In genomic region chr15:77969940-77970469, GRCm38 (mm10) we compare ENCODE assay signal across 8 mouse cellular contexts. TPM values are rescaled to one million over a fixed set of nuclear protein-coding genes. Genes with fewer than 3 reads are reported as not detected.
DNase-seq lines count a peak whose midpoint lies in the region; ATAC-seq and TF ChIP-seq lines count a peak whose summit lies in the region.

No protein-coding gene starts in this region.

- H3K27me3 ChIP-seq in heart, embryonic 15.5 days = no peaks in the 10 kb centered on the region
- no peaks in the 10 kb centered on the region for H3K27me3 ChIP-seq in MEL (ENCODE audit: control insufficient read depth in 1 of 2, insufficient read depth in 2 of 2, low read length in 2 of 2)
- no peaks in the 10 kb centered on the region for H3K27me3 ChIP-seq in hindbrain, embryonic 10.5 days (ENCODE audit: insufficient read depth, poor library complexity, severe bottlenecking)
- no peaks in the 10 kb centered on the region for H3K27me3 ChIP-seq in midbrain, embryonic 12.5 days

- no peak for DNase-seq in heart, adult 8-10 months (ENCODE audit: low spot score)
- DNase-seq in MEL (ENCODE audit: low read depth, low spot score) = no peak
- no peak for DNase-seq in hindbrain, embryonic 10.5 days (ENCODE audit: low spot score)
- DNase-seq in thymus, adult 18-20 months = no peak
- DNase-seq in adrenal gland, postnatal 10 days = no peak
- DNase-seq in left cerebral cortex, postnatal 36 days (ENCODE audit: low spot score in 2 of 2) = no peak

- no peak; the same call in 1 of the 2 replicates for ATAC-seq in heart, embryonic 15.5 days (replicated peaks; ENCODE audit: insufficient number of reproducible peaks, insufficient read depth, low FRiP score, low read depth)
- ATAC-seq in midbrain, embryonic 12.5 days (ENCODE audit: low FRiP score, low read depth) = 0 out of 2 replicates have a peak, but pooled peaks have one; percentile 7

- H3K4me3 ChIP-seq in heart, embryonic 15.5 days = peak overlapping the region; percentile 77
- H3K4me3 ChIP-seq in MEL (ENCODE audit: control insufficient read depth in 1 of 2, insufficient read depth in 1 of 2, low read depth in 2 of 2, low read length in 2 of 2) = peak overlapping the region; percentile 81 to 88
- H3K4me3 ChIP-seq in hindbrain, embryonic 10.5 days = peak overlapping the region; percentile 92
- H3K4me3 ChIP-seq in midbrain, embryonic 12.5 days = peak overlapping the region; percentile 97

- no peak for TF ChIP-seq POLR2A in MEL (IDR thresholded peaks at IDR 0.05; ENCODE audit: control insufficient read depth in 1 of 2, insufficient read depth in 1 of 2, low read depth in 1 of 2, low read length in 2 of 2, poor library complexity in 1 of 2)

- peaks cover 32% of the 10 kb centered on the region for H3K79me2 ChIP-seq in MEL (ENCODE audit: control insufficient read depth, insufficient read depth, low read length, poor library complexity)

- WGBS in heart, embryonic 15.5 days = under 1% methylated on average over 15 of the region's 15 CpGs
- 3% methylated on average over 15 of the region's 15 CpGs for WGBS in hindbrain, embryonic 10.5 days
- WGBS in midbrain, embryonic 12.5 days = 3% methylated on average over 15 of the region's 15 CpGs

- H3K9ac ChIP-seq in heart, embryonic 15.5 days = peak overlapping the region; percentile 85
- H3K9ac ChIP-seq in MEL (ENCODE audit: control insufficient read depth, low read depth, low read length, poor library complexity, severe bottlenecking) = peak overlapping the region; percentile 84
- peak overlapping the region; percentile 96 for H3K9ac ChIP-seq in midbrain, embryonic 12.5 days (replicated peaks)

- no peak for TF ChIP-seq EP300 in MEL (IDR thresholded peaks at IDR 0.05; ENCODE audit: low read depth in 1 of 2, low read length in 2 of 2)

- intact Hi-C loops in left cerebral cortex, postnatal 36 days (cut with DNase I) = loop anchor here (10.0 kb wide), 2 partner anchors 365 to 465 kb away; no protein-coding TSS in a partner anchor

- TF ChIP-seq RAD21 in MEL (IDR thresholded peaks at IDR 0.05; ENCODE audit: low read depth, low read length) = no peak

- H3K27ac ChIP-seq in heart, embryonic 15.5 days = peak overlapping the region; percentile 97
- H3K27ac ChIP-seq in MEL (ENCODE audit: control insufficient read depth, low read depth, low read length) = peak overlapping the region; percentile 99
- peak overlapping the region; percentile 99 for H3K27ac ChIP-seq in hindbrain, embryonic 10.5 days
- peak overlapping the region; percentile 99 for H3K27ac ChIP-seq in midbrain, embryonic 12.5 days (replicated peaks)

- no peaks in the 10 kb centered on the region for H3K9me3 ChIP-seq in heart, embryonic 15.5 days (replicated peaks)
- H3K9me3 ChIP-seq in MEL (replicated peaks; ENCODE audit: insufficient read depth, low read length) = no peaks in the 10 kb centered on the region
- no peaks in the 10 kb centered on the region for H3K9me3 ChIP-seq in hindbrain, embryonic 10.5 days
- no peaks in the 10 kb centered on the region for H3K9me3 ChIP-seq in midbrain, embryonic 12.5 days

- peak overlapping the region; percentile 78 for H3K4me2 ChIP-seq in heart, embryonic 15.5 days
- H3K4me2 ChIP-seq in midbrain, embryonic 12.5 days (replicated peaks) = peak overlapping the region; percentile 97

- H3K4me1 ChIP-seq in heart, embryonic 15.5 days (replicated peaks) = peaks cover 16% of the 10 kb centered on the region
- H3K4me1 ChIP-seq in MEL (ENCODE audit: control insufficient read depth in 1 of 2, insufficient read depth in 2 of 2, low read length in 2 of 2) = peaks cover 5 to 39% of the 10 kb centered on the region in 2 experiments
- peaks cover 27% of the 10 kb centered on the region for H3K4me1 ChIP-seq in hindbrain, embryonic 10.5 days (replicated peaks)
- H3K4me1 ChIP-seq in midbrain, embryonic 12.5 days = peaks cover 18% of the 10 kb centered on the region

- no peak for TF ChIP-seq CTCF in MEL (IDR thresholded peaks at IDR 0.05 in 2 of 3, conservative IDR thresholded peaks at IDR 0.05 in 1 of 3; ENCODE audit: control insufficient read depth in 1 of 3, insufficient read depth in 1 of 3, low read depth in 2 of 3, low read length in 3 of 3, poor library complexity in 1 of 3, severe bottlenecking in 1 of 3)

- peaks cover 35% of the 10 kb centered on the region for H3K36me3 ChIP-seq in heart, embryonic 15.5 days
- H3K36me3 ChIP-seq in MEL (ENCODE audit: control insufficient read depth in 1 of 2, insufficient read depth in 2 of 2, low read length in 2 of 2) = peaks cover 14 to 42% of the 10 kb centered on the region in 2 experiments
- peaks cover 40% of the 10 kb centered on the region for H3K36me3 ChIP-seq in hindbrain, embryonic 10.5 days
- peaks cover 36% of the 10 kb centered on the region for H3K36me3 ChIP-seq in midbrain, embryonic 12.5 days

TF ChIP-seq in MEL, 35 proteins besides CTCF, POLR2A, EP300 and RAD21:
- TF ChIP-seq ZNF384 (IDR thresholded peaks at IDR 0.05; ENCODE audit: low read depth, low read length) (no peak), ZKSCAN1 (IDR thresholded peaks at IDR 0.05; ENCODE audit: low read depth, low read length) (no peak), ELF1 (IDR thresholded peaks at IDR 0.05; ENCODE audit: low read depth, low read length) (no peak), RCOR1 (IDR thresholded peaks at IDR 0.05; ENCODE audit: low read depth, low read length) (no peak), JUND (IDR thresholded peaks at IDR 0.05; ENCODE audit: low read depth, low read length) (no peak), SIN3A (IDR thresholded peaks at IDR 0.05; ENCODE audit: low read length) (0 out of 2 replicates have a peak, but pooled peaks have one; percentile 26), USF1 (IDR thresholded peaks at IDR 0.05; ENCODE audit: low read depth, low read length) (no peak), POLR2AphosphoS2 (IDR thresholded peaks at IDR 0.05; ENCODE audit: low read length) (peak; percentile 25; the same call in 1 of the 2 replicates), ZC3H11A (IDR thresholded peaks at IDR 0.05; ENCODE audit: low read depth, low read length) (no peak), GATA1 (IDR thresholded peaks at IDR 0.05; ENCODE audit: low read depth, low read length) (no peak), CHD1 (IDR thresholded peaks at IDR 0.05; ENCODE audit: low read depth, low read length) (no peak), TAL1 (IDR thresholded peaks at IDR 0.05; ENCODE audit: low read length) (no peak), MAZ (IDR thresholded peaks at IDR 0.05; ENCODE audit: low read depth, low read length) (no peak)

RNA-seq across cellular contexts. Expression of gene Eif3d, which starts 0.6 kb away (rescaled TPM):
- 108 and 130 TPM in 2 replicates for polyA plus RNA-seq in heart, embryonic 15.5 days (2015; fragmentation: Nextera tagmentation; extraction: Ambion mirVana)
- 10 to 100 TPM; 56.3 to 67.2 (median 63.3) TPM for total RNA-seq in heart, adult 8-10 months (2022)
- 507 and 521 TPM in 2 replicates for total RNA-seq in MEL (2012; rRNA removed)
- polyA plus RNA-seq in MEL (2012; ENCODE audit: insufficient read depth in 1 of 2, insufficient read length in 2 of 2, low read depth in 1 of 2, low replicate concordance in 2 of 2, missing spikeins in 1 of 2) = 100 to 1,000 TPM; 619 to 738 TPM
- 241 and 255 TPM in 2 replicates for polyA plus RNA-seq in hindbrain, embryonic 10.5 days (2016; fragmentation: Nextera tagmentation; extraction: Ambion mirVana)
- polyA plus RNA-seq in midbrain, embryonic 12.5 days (2016; fragmentation: Nextera tagmentation; extraction: Ambion mirVana) = 219 and 233 TPM in 2 replicates
- total RNA-seq in adrenal gland, postnatal 10 days (2021) = 100 to 1,000 TPM; 147 to 154 TPM
- total RNA-seq in left cerebral cortex, postnatal 36 days (2021) = 100 to 1,000 TPM in 1 of 2 experiments, 10 to 100 TPM in 1; 94.5 to 104 TPM

RNA-seq across cellular contexts. Expression of gene Foxred2, which starts 13.5 kb away (rescaled TPM):
- 0.48 and 1.2 TPM in 2 replicates for polyA plus RNA-seq in heart, embryonic 15.5 days (2015; fragmentation: Nextera tagmentation; extraction: Ambion mirVana)
- under 1 TPM; 0.27 to 0.53 (median 0.39) TPM for total RNA-seq in heart, adult 8-10 months (2022)
- 6.3 and 9.9 TPM in 2 replicates for total RNA-seq in MEL (2012; rRNA removed)
- 10 to 100 TPM in 1 of 2 experiments, not detected in 1; 12.2 TPM for polyA plus RNA-seq in MEL (2012; ENCODE audit: insufficient read depth in 1 of 2, insufficient read length in 2 of 2, low read depth in 1 of 2, low replicate concordance in 2 of 2, missing spikeins in 1 of 2)
- 5.5 and 5.9 TPM in 2 replicates for polyA plus RNA-seq in hindbrain, embryonic 10.5 days (2016; fragmentation: Nextera tagmentation; extraction: Ambion mirVana)
- polyA plus RNA-seq in midbrain, embryonic 12.5 days (2016; fragmentation: Nextera tagmentation; extraction: Ambion mirVana) = 6.2 and 6.8 TPM in 2 replicates
- total RNA-seq in adrenal gland, postnatal 10 days (2021) = 1 to 10 TPM; 2.7 TPM
- total RNA-seq in left cerebral cortex, postnatal 36 days (2021) = 10 to 100 TPM; 11.9 to 12.3 TPM

RNA-seq across cellular contexts. Expression of gene Txn2, which starts 41.2 kb away (rescaled TPM):
- polyA plus RNA-seq in heart, embryonic 15.5 days (2015; fragmentation: Nextera tagmentation; extraction: Ambion mirVana) = 251 and 280 TPM in 2 replicates
- total RNA-seq in heart, adult 8-10 months (2022) = 100 to 1,000 TPM; 303 to 339 (median 309) TPM
- total RNA-seq in MEL (2012; rRNA removed) = 188 and 207 TPM in 2 replicates
- 100 to 1,000 TPM; 114 to 416 TPM for polyA plus RNA-seq in MEL (2012; ENCODE audit: insufficient read depth in 1 of 2, insufficient read length in 2 of 2, low read depth in 1 of 2, low replicate concordance in 2 of 2, missing spikeins in 1 of 2)
- polyA plus RNA-seq in hindbrain, embryonic 10.5 days (2016; fragmentation: Nextera tagmentation; extraction: Ambion mirVana) = 286 and 294 TPM in 2 replicates
- 206 and 210 TPM in 2 replicates for polyA plus RNA-seq in midbrain, embryonic 12.5 days (2016; fragmentation: Nextera tagmentation; extraction: Ambion mirVana)
- 100 to 1,000 TPM; 321 to 368 TPM for total RNA-seq in adrenal gland, postnatal 10 days (2021)
- 100 to 1,000 TPM; 125 to 150 TPM for total RNA-seq in left cerebral cortex, postnatal 36 days (2021)
